In the genomic region with DNA sequence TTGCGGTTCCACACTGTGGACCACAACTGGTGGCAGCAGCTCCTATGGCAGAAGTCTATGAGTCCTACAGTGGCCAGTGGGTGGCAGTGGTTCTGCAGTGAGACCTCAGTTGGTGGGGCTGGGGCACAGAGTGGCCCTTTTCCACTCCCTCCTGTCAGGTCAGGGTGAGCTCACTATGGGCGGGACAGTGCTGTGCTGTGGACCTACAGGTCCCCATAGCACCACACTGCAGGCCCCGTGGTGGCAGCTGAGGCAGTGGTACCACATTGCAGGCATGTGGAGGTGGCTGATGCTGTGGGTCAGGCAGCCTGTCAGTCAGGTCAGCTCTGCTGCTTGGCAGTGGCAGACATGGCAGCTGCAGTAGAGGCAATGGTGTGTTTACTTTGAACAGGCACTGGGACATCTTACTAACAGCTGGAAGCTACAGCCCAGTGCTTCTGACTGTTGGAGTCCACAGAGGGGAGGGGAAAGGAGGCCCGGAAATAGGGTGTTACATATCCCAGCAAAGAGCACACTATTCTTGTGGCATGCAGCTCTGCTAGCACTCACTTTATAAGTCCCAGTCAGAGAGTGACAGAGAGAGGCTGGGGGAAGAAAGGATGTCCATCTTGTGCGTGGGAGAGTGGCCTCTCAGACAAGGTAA, we compare ENCODE assay signal across 15 mouse cellular contexts. TPM values are rescaled to one million over a fixed set of nuclear protein-coding genes. Genes with fewer than 3 reads are reported as not detected.
DNase-seq lines count a peak whose midpoint lies in the region; ATAC-seq and TF ChIP-seq lines count a peak whose summit lies in the region.
"Had no signal": no experiment of that assay in that cellular context is flagged by ENCODE, and none has a peak within 500 bp of the region (broad histone marks: within the 10 kb centered on the region; RNA-seq: fewer than 3 reads in every experiment).

No protein-coding gene starts in this region.

- no peak overlapping the region for H3K9ac ChIP-seq in lung, postnatal 0 days (replicated peaks; ENCODE audit: low read depth)
- H3K9ac ChIP-seq in kidney, postnatal 0 days (ENCODE audit: low read depth, low read length): no peak overlapping the region
- H3K9ac ChIP-seq in stomach, embryonic 16.5 days (ENCODE audit: low read length): no peak overlapping the region
- no peak overlapping the region for H3K9ac ChIP-seq in midbrain, embryonic 13.5 days (replicated peaks)

- no peak overlapping the region for H3K4me2 ChIP-seq in lung, postnatal 0 days (replicated peaks; ENCODE audit: low read depth, low read length)
- H3K4me2 ChIP-seq in kidney, postnatal 0 days (ENCODE audit: low read length): no peak overlapping the region
- H3K4me2 ChIP-seq in stomach, embryonic 16.5 days (ENCODE audit: low read depth, low read length): no peak overlapping the region
- no peak overlapping the region for H3K4me2 ChIP-seq in midbrain, embryonic 13.5 days (replicated peaks)

- no peaks in the 10 kb centered on the region for H3K36me3 ChIP-seq in lung, postnatal 0 days (ENCODE audit: insufficient read depth, low read length)
- H3K36me3 ChIP-seq in kidney, postnatal 0 days (ENCODE audit: insufficient read depth, low read length): no peaks in the 10 kb centered on the region
- H3K36me3 ChIP-seq in stomach, embryonic 16.5 days (ENCODE audit: control insufficient read depth, insufficient read depth, low read length): no peaks in the 10 kb centered on the region
- no peaks in the 10 kb centered on the region for H3K36me3 ChIP-seq in midbrain, embryonic 13.5 days

- TF ChIP-seq EP300 in lung, postnatal 0 days (IDR thresholded peaks at IDR 0.05): no peak

- no peaks in the 10 kb centered on the region for H3K4me1 ChIP-seq in lung, postnatal 0 days (ENCODE audit: insufficient read depth, low read depth, low read length)
- no peaks in the 10 kb centered on the region for H3K4me1 ChIP-seq in kidney, postnatal 0 days (replicated peaks; ENCODE audit: insufficient read depth, low read length)
- no peaks in the 10 kb centered on the region; the same call in 1 of the 2 replicates for H3K4me1 ChIP-seq in stomach, embryonic 16.5 days (ENCODE audit: control insufficient read depth, insufficient read depth, low read length)
- no peaks in the 10 kb centered on the region for H3K4me1 ChIP-seq in midbrain, embryonic 13.5 days (replicated peaks)

- 45% methylated on average over 5 of the region's 5 CpGs for WGBS in lung, postnatal 0 days
- WGBS in kidney, postnatal 0 days: 48% methylated on average over 5 of the region's 5 CpGs
- WGBS in stomach, embryonic 16.5 days: 52% methylated on average over 5 of the region's 5 CpGs
- WGBS in midbrain, embryonic 13.5 days: 76% methylated on average over 5 of the region's 5 CpGs

- TF ChIP-seq CTCF in lung, postnatal 0 days (IDR thresholded peaks at IDR 0.05): peak; percentile 27; the same call in 1 of the 2 replicates
- TF ChIP-seq CTCF in kidney, postnatal 0 days (IDR thresholded peaks at IDR 0.05; ENCODE audit: low read depth): peak; percentile 42; the same call in 1 of the 2 replicates

- H3K4me3 ChIP-seq in lung, postnatal 0 days (ENCODE audit: low read depth, low read length): no peak overlapping the region
- no peak overlapping the region for H3K4me3 ChIP-seq in kidney, postnatal 0 days (replicated peaks; ENCODE audit: low read depth, low read length)
- H3K4me3 ChIP-seq in stomach, embryonic 16.5 days (replicated peaks; ENCODE audit: low read length): no peak overlapping the region
- no peak overlapping the region for H3K4me3 ChIP-seq in midbrain, embryonic 13.5 days (replicated peaks)

- peak; percentile 5 for DNase-seq in adrenal gland, adult 2 months
- no peak for DNase-seq in adrenal gland, adult 18-20 months (ENCODE audit: low spot score in 2 of 2)
- DNase-seq in lung, postnatal 0 days (ENCODE audit: low spot score): peak; percentile 57
- no peak for DNase-seq in lung, postnatal 25 days (ENCODE audit: low spot score)
- DNase-seq in kidney, postnatal 0 days (ENCODE audit: low spot score): peak; percentile 61
- DNase-seq: adrenal gland, postnatal 25 days; B cell, adult 2 months; cerebellum, adult 11-12 months; gastrocnemius, postnatal 14 days had no signal

- H3K27me3 ChIP-seq in lung, postnatal 0 days (replicated peaks; ENCODE audit: insufficient read depth, low read length): no peaks in the 10 kb centered on the region
- no peaks in the 10 kb centered on the region for H3K27me3 ChIP-seq in kidney, postnatal 0 days (ENCODE audit: insufficient read depth, low read length)
- H3K27me3 ChIP-seq in stomach, embryonic 16.5 days (ENCODE audit: control insufficient read depth, insufficient read depth, low read length): no peaks in the 10 kb centered on the region
- no peaks in the 10 kb centered on the region for H3K27me3 ChIP-seq in midbrain, embryonic 13.5 days

- peak; percentile 52 for ATAC-seq in lung, postnatal 0 days
- peak; percentile 43; the same call in 1 of the 2 replicates for ATAC-seq in kidney, postnatal 0 days (replicated peaks; ENCODE audit: low FRiP score, low read depth)
- peak; percentile 44; the same call in 1 of the 2 replicates for ATAC-seq in stomach, embryonic 16.5 days (ENCODE audit: insufficient read depth, low FRiP score)
- ATAC-seq in monocyte, adult 5-6 weeks (replicated peaks; ENCODE audit: insufficient number of reproducible peaks, low FRiP score, low TSS enrichment, poor library complexity, severe bottlenecking): no peak
- ATAC-seq in midbrain, embryonic 13.5 days: no peak
- ATAC-seq: forebrain, embryonic 14.5 days had no signal

- no peaks in the 10 kb centered on the region for H3K9me3 ChIP-seq in lung, postnatal 0 days (ENCODE audit: low read length)
- H3K9me3 ChIP-seq in kidney, postnatal 0 days (replicated peaks; ENCODE audit: low read length): no peaks in the 10 kb centered on the region
- peaks cover 3% of the 10 kb centered on the region; the same call in 1 of the 2 replicates for H3K9me3 ChIP-seq in stomach, embryonic 16.5 days (replicated peaks; ENCODE audit: control insufficient read depth, low read length)
- peaks cover 5% of the 10 kb centered on the region for H3K9me3 ChIP-seq in midbrain, embryonic 13.5 days

- no peak overlapping the region for H3K27ac ChIP-seq in lung, postnatal 0 days (ENCODE audit: low read length)
- H3K27ac ChIP-seq in kidney, postnatal 0 days: no peak overlapping the region
- no peak overlapping the region for H3K27ac ChIP-seq in stomach, embryonic 16.5 days (ENCODE audit: low read length)
- no peak overlapping the region for H3K27ac ChIP-seq in midbrain, embryonic 13.5 days

RNA-seq across cellular contexts. Expression of gene Cyp2d9, which starts 4.9 kb away (rescaled TPM):
- under 1 TPM; 0.69 to 0.78 TPM for total RNA-seq in adrenal gland, adult 2 months (2021)
- polyA plus RNA-seq in adrenal gland, adult 2 months (2012; rRNA removed): not detected in 2 replicates
- not detected for total RNA-seq in adrenal gland, adult 18-20 months (2021)
- not detected in 2 replicates for polyA plus RNA-seq in lung, postnatal 0 days (2015; fragmentation: Nextera tagmentation; extraction: Ambion mirVana)
- polyA plus RNA-seq in kidney, postnatal 0 days (2015; fragmentation: Nextera tagmentation; extraction: Ambion mirVana): 0.54 TPM in 1 of 2 replicates, not detected in the other
- polyA plus RNA-seq in stomach, embryonic 16.5 days (2015; fragmentation: Nextera tagmentation; extraction: Ambion mirVana): 0.39 TPM in 1 of 2 replicates, not detected in the other
- not detected in 3 replicates for total RNA-seq in monocyte, adult 5-6 weeks (2017)
- polyA plus RNA-seq in midbrain, embryonic 13.5 days (2015; fragmentation: Nextera tagmentation; extraction: Ambion mirVana): not detected in 2 replicates
- total RNA-seq: adrenal gland, postnatal 25 days; gastrocnemius, postnatal 14 days had no signal
- polyA plus RNA-seq: embryonic facial prominence, embryonic 11.5 days; forebrain, embryonic 14.5 days; heart, embryonic 16.5 days had no signal

RNA-seq across cellular contexts. Expression of gene Cyp2d10, which starts 31.1 kb away (rescaled TPM):
- total RNA-seq in adrenal gland, adult 2 months (2021): 1 to 10 TPM in 1 of 2 experiments, not detected in 1; 1.5 TPM
- 0.73 TPM in 1 of 2 replicates, not detected in the other for polyA plus RNA-seq in adrenal gland, adult 2 months (2012; rRNA removed)
- total RNA-seq in adrenal gland, adult 18-20 months (2021): not detected
- polyA plus RNA-seq in lung, postnatal 0 days (2015; fragmentation: Nextera tagmentation; extraction: Ambion mirVana): not detected in 2 replicates
- 0.12 TPM in 1 of 2 replicates, not detected in the other for polyA plus RNA-seq in kidney, postnatal 0 days (2015; fragmentation: Nextera tagmentation; extraction: Ambion mirVana)
- polyA plus RNA-seq in stomach, embryonic 16.5 days (2015; fragmentation: Nextera tagmentation; extraction: Ambion mirVana): 1.8 and 2.6 TPM in 2 replicates
- not detected in 3 replicates for total RNA-seq in monocyte, adult 5-6 weeks (2017)
- not detected in 2 replicates for polyA plus RNA-seq in midbrain, embryonic 13.5 days (2015; fragmentation: Nextera tagmentation; extraction: Ambion mirVana)
- total RNA-seq: gastrocnemius, postnatal 14 days had no signal
- polyA plus RNA-seq: embryonic facial prominence, embryonic 11.5 days; forebrain, embryonic 14.5 days had no signal

RNA-seq across cellular contexts. Expression of gene Cyp2d11, which starts 44.3 kb away (rescaled TPM):
- total RNA-seq in adrenal gland, adult 2 months (2021): under 1 TPM in 1 of 2 experiments, not detected in 1; 0.21 TPM
- polyA plus RNA-seq in adrenal gland, adult 2 months (2012; rRNA removed): not detected in 2 replicates
- under 1 TPM in 1 of 2 experiments, not detected in 1; 0.63 TPM for total RNA-seq in adrenal gland, adult 18-20 months (2021)
- not detected in 2 replicates for polyA plus RNA-seq in lung, postnatal 0 days (2015; fragmentation: Nextera tagmentation; extraction: Ambion mirVana)
- not detected in 2 replicates for polyA plus RNA-seq in kidney, postnatal 0 days (2015; fragmentation: Nextera tagmentation; extraction: Ambion mirVana)
- not detected in 2 replicates for polyA plus RNA-seq in stomach, embryonic 16.5 days (2015; fragmentation: Nextera tagmentation; extraction: Ambion mirVana)
- total RNA-seq in monocyte, adult 5-6 weeks (2017): not detected in 3 replicates
- polyA plus RNA-seq in midbrain, embryonic 13.5 days (2015; fragmentation: Nextera tagmentation; extraction: Ambion mirVana): not detected in 2 replicates
- polyA plus RNA-seq: embryonic facial prominence, embryonic 11.5 days; forebrain, embryonic 14.5 days; heart, embryonic 16.5 days had no signal

RNA-seq across cellular contexts. Expression of gene Cyp2d22, which starts 58.0 kb away (rescaled TPM):
- total RNA-seq in adrenal gland, adult 2 months (2021): 10 to 100 TPM; 37.9 to 39.6 TPM
- 51.0 and 66.2 TPM in 2 replicates for polyA plus RNA-seq in adrenal gland, adult 2 months (2012; rRNA removed)
- 10 to 100 TPM; 47.7 to 48.8 TPM for total RNA-seq in adrenal gland, adult 18-20 months (2021)
- polyA plus RNA-seq in lung, postnatal 0 days (2015; fragmentation: Nextera tagmentation; extraction: Ambion mirVana): 13.3 and 14.2 TPM in 2 replicates
- polyA plus RNA-seq in kidney, postnatal 0 days (2015; fragmentation: Nextera tagmentation; extraction: Ambion mirVana): 12.8 and 16.7 TPM in 2 replicates
- polyA plus RNA-seq in stomach, embryonic 16.5 days (2015; fragmentation: Nextera tagmentation; extraction: Ambion mirVana): 12.6 and 16.4 TPM in 2 replicates
- total RNA-seq in monocyte, adult 5-6 weeks (2017): 0.57 to 2.1 TPM in 2 of 3 replicates, not detected in the other
- polyA plus RNA-seq in midbrain, embryonic 13.5 days (2015; fragmentation: Nextera tagmentation; extraction: Ambion mirVana): 1.1 and 1.8 TPM in 2 replicates

Comparison
In these comparisons a context has a peak if more than half of its experiments do, and no peak if none do; other contexts are left out.
1. DNase-seq: peak in adrenal gland, adult 2 months (single experiment), lung, postnatal 0 days (single experiment) and kidney, postnatal 0 days (single experiment); none in adrenal gland, adult 18-20 months (0 of 2) and lung, postnatal 25 days (single experiment).
2. ATAC-seq: peak in lung, postnatal 0 days (single experiment), kidney, postnatal 0 days (single experiment) and stomach, embryonic 16.5 days (single experiment); none in monocyte, adult 5-6 weeks (single experiment) and midbrain, embryonic 13.5 days (single experiment).